Mouse (Mus musculus) CD4-positive, CD25-positive, alpha-beta regulatory T cell, adult 4 months (primary cell): ENCODE data around the gene Clec14a. TPM values are rescaled to one million over a fixed set of nuclear protein-coding genes. Genes with fewer than 3 reads are reported as not detected.
"Not testable (repeated sequence)": the region's sequence is repeated elsewhere in the genome, so short reads cannot be mapped to it uniquely, and the experiment has no call there.

ENCODE experiments used
- ATAC-seq: one replicate; pipeline ENCODE4 v1.8.0; 2017
- polyA plus RNA-seq, 2 experiments: library from polyadenylated mRNA; unstranded; fragments of 100-300 nt; shearing (Covaris generic); gene quantifications; one replicate each; pipeline ENCODE4 v1.2.1; 2017

Gene Clec14a
- not detected for polyA plus RNA-seq

DNA sequence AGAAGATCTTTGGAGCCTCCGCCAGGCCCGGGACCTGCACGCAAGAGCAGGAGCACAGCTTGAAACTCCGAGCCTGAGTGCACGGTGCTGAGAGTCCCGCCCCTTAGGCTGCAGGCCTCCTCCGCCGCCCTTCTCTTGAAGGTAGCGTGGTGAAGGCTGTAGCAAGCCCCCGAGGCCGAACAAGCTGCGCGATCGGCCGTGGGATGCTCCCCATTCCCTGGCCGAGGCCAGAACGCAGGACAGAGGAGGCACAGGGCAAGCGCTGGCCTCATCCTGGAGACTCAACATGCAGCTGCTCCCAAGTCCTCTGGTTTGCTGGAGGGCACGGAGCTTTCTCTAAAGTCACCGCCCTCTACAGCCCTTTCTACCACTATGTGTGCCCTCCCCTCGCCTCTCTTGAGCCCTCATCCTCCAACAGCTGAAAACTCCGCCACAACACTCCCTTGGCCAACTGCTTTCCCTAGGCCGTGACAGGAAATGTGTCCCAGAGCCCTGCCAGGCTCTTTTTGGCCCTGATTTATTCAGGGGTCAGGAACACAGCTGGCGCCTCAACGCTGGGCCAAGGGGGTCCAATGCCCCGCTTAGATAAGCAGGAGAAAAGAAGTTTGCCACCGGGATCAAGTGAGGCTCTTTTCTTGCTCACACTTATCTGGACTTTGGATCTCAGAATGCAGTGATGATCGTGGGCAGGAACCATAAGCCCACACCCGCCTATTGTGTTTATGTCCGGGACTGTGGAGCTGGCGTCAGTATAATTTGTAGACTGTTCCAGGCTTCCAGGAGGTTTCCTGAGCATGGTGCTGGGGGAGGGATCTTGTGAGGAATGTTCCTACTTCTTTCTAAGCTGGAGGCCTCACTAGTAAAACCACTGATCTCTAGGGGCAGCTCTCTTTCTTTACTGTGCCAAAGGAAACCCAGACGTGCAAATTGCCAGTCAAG lies at the start of gene Clec14a:
Gene Clec14a (minus strand): TSS at position 728 of the 939 bp plus-strand sequence.
- ATAC-seq: no peak

DNA sequence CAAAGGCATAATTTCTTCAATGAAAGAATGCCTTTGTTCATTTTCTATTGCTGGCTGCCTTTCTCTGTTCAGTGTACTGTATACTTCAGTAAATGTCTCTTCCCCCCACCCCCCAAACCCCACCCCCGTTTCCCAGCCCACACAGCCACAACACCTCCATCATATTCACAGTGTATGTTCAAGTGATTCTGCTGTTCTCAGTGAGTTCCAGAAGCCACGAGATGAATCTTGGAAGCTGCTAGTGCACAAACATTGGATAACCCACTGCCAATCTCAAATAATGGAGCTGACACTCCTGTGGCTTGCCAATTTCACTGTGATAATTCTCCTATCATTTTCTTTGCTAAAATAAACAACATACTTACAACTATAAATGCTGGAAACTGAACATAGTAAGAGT lies 38.7 kb upstream of the Clec14a start:
- no peak for ATAC-seq

DNA sequence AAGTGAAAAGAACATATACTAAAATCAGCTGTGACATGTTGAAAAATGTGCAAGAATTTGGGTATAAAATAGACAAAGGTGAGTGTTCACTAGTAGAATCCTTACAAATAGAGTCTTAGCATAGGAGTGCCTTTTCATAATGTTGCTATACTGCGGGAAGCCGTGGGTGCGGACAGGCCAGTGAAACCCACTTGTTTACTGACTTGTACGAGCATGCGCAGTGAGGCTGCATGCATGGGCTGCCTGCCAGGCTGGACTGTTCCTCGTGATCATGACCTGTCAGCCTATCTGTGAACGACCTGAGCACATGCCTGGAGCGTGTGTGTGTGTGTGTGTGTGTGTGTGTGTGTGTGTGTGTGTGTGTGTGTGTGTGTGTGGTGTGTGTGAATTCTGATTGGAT lies 37.3 kb upstream of the Clec14a start:
- not testable (repeated sequence) for ATAC-seq

DNA sequence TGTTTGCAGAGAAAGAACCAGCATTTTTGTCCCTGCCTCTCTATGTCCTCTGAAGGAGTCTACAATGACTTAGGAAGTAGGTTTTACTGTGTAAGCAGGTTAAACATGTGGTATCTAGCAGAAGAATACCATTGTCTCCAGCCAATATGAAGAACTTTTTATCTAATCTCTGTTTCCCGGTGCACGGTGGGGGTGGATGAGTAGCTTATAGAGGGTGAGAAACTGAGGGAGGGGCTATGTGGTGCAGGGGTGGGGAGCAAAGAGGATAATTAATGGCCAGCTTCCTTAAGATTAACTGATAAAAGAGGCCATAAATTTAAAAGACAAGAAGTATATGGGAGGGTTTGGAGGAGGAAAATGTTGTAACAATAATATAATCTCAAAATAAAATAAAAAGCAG lies 36.5 kb upstream of the Clec14a start:
- no peak for ATAC-seq

DNA sequence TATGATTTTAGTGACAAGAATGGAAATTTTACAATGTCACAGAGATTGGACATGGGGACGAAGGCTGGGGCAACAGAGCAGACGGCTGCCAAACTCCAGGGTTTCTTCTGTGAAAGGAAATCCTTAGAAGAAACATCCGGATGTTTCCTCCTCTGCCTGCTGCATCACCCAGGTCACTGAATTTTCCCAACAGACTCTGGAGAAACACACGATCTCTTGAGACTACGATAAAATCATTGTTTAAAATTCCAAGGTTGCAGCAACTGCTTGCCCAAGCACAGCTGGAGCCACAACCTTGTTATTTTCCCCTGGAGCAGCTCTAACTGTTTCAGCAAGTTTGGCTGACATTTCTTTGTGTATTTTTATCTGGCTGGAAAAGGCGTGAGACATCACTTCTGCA lies 27.9 kb upstream of the Clec14a start:
- ATAC-seq: no peak

DNA sequence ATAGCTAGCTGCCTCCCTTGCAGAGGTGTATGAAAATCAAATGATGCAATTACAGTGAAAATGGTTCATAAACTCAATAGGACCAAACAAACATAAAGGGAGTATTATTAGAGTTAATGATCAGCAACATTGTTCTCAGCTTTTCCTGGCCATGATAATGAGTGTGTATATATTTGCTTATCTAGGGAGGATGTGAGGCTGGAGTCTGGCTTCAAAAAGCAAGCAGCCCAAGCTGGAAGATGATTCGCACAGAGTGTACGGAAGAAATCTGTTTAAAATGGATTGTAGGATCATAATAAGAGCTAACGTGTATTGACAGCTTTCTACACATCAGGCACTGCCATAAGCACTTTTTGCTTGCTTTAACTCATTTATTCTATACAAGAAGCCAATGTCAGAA lies 16.8 kb upstream of the Clec14a start:
- no peak for ATAC-seq

DNA sequence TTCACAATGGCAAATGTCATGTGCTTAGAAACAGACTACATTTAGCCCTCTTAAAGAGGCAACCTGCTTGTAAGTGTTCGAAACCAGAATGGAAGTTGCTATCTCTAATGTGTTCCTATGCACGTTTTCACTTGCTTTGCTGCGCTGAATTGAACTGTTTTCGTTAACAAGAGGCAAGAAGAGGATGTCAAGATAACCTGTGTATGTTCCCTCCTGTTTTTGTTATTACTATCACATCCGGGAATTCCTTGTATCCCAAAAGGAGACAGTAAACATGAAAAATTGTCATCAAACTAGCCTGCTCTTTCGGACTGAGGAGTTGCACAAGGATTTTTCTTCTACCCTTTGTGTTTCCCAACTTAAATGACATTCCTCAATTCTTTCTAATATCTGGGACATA lies 1.4 kb upstream of the Clec14a start:
- ATAC-seq: no peak

DNA sequence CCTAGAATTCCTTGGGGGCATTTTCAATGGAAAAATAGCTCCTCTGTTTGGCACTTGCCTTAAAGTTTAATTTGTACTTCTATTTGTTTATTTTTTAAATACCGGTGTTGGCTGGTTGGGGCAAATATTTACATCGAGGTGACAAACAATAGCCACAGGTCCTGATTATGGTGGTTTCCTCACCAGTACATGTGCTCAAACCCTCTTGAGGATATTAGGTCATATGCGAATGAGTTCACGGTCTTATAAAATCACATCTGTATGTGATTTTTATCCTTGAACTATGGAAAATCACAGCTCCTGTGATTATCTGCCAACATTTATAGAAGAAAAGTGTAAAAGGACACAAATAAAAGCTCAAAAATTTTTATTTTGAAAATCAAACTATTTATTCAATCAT lies 415 bp upstream of the Clec14a start:
- no peak for ATAC-seq

DNA sequence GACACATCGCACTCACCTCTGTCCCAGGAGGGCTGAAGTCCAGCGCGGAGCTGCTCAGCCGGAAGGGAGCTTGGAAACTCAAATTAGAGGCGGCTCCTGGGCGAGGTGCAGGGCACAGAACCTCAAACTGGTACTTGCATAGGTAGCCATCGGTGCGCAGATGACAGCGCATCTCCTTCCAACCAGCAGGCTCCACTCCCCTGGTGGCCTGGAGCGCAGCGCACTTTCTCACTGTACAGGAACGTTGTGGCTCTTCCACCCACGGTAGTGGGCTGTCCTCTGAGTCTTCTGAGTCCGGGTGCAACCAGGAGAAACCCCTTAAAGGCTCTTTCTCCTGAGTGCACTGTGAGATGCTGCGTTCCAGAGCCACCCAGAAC lies 916 bp downstream of the Clec14a start:
- no peak for ATAC-seq

DNA sequence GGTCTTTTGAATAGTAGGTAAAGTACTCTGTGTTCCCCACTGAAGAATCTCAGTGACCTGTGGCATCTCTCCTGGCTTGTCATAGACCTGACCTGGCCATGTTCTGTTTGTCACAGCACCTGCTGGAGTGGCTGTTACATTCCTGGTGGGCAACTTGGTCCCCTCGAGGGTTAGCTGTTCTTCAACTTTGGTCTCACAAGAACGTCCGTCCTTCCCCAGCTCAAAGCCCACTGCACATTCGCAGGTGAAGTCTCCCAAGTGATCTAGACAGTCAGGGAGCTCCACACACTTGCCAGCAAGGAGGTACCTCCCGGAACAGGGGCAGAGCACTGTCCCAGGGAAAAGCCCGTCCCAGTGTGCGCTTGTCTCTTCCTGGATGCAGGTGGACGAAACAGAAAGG lies 1.3 kb downstream of the Clec14a start:
- no peak for ATAC-seq

DNA sequence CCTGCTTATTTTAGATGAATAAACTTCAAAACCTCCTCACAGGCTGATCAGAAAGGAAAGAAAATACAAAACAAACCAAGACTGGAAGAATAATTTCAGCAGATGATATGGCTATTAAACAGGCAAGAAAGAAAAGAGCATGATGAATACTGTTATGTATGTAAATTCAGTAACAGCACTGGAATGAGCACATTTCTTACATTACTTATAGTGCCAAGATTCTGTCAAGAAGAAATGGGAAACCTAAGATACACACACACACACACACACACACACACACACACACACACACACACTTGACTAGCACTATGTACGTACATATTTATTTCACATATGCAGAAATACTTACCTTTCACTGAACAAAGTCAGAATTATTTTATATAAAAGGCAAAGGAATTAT lies 17.2 kb downstream of the Clec14a start:
- ATAC-seq: no peak

DNA sequence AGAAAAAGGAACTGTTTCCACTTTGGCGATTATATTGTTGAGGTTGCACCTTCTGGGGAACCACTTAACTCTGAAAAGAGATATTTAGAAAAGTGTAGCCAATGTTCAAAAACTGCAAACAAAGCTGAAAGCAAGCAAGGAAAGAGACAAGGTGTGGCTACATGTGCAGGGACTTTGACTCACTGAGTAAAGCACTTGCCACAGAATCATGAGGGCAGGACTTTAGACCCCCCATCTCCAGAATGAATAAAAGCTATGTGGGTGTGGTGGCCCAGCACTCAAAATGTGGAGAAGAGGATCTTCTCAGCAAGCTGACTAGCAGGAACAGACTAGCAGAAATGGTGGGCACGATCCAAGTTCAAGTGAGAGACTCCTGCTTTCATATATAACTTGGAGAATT lies 36.6 kb downstream of the Clec14a start:
- ATAC-seq: no peak

DNA sequence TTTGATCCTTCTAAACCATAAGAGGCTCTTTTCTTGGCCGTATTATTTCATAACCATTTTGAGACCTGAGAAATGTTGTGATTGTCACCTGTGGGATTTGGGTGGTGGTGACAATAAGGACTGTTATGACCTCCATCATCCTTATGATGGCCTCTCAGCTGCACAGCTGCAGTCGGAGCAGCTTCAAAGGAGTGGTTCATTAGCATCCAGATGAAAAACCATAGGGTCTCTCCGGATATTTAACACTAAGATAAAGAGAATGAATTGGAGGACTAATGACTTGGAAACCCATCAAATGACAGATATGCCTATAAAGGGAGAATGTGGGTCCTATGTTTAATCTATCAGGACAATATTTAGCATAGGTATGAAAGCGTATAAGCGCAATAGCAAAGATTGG lies 43.4 kb downstream of the Clec14a start:
- no peak for ATAC-seq

DNA sequence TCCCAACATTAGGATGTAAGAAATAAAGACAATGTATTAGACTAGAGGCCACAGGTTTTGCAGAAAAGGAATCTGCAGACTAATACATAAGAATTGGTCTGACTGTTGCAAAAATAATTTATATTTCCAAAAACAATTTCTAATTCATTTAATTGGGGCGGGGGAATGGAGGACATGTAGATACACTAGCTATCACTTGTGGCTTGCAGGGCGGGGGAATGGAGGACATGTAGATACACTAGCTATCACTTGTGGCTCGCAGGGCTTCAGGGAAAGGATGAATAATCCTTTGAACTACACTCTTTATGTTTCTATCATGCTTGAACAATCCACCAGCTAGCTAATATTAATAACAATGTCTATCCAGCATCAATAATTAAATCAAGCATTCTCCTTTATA lies 50.0 kb downstream of the Clec14a start:
- no peak for ATAC-seq

DNA sequence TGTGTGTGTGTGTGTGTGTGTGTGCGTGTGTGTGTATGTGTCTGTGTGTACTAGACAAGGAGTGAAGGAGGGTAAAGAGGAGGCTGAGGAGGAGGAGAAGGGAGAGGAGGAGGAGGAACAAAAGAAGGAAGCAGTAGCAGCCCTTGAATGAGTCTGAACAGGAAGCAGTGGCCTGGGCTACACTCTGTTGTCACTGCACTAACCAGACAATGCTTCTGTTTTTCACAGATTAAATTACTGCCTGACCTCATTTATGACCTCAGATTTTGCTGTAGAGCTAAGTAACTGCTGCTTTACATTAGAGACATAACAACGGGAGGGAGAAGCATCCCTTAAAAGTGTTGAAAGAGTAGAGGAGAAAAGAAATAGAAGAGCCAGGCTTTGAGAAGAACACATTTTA lies 52.9 kb downstream of the Clec14a start:
- no peak for ATAC-seq

Other genes starting within 250 kb of the Clec14a start
- gene Sstr1, start 57.5 kb downstream of the Clec14a start, polyA plus RNA-seq: not detected